Comparison of ENCODE assay signal across 10 mouse cellular contexts in genomic region chr10:59289062-59289461, GRCm38 (mm10). TPM values are rescaled to one million over a fixed set of nuclear protein-coding genes. Genes with fewer than 3 reads are reported as not detected.
A peak's percentile ranks its signal among the peaks of the same experiment; 100 is the strongest.
DNase-seq lines count a peak whose midpoint lies in the region; ATAC-seq and TF ChIP-seq lines count a peak whose summit lies in the region.
"Had no signal": no experiment of that assay in that cellular context is flagged by ENCODE, and none has a peak within 500 bp of the region (broad histone marks: within the 10 kb centered on the region; RNA-seq: fewer than 3 reads in every experiment).

No protein-coding gene starts in this region.

- in situ Hi-C loops in ES-E14 (cut with MboI; ENCODE audit: low sequenced_read_pairs in 2 of 2, unreplicated experiment in 2 of 2) = loop anchor here in 1 of 2 experiments (25.0 kb wide), 1 partner anchor 477 kb away; the partner anchor contains the start of gene Sh3rf3

- DNase-seq in heart, postnatal 0 days (ENCODE audit: low spot score) = no peak
- DNase-seq in heart, adult 11 months = no peak
- peak; percentile 46 for DNase-seq in lung, embryonic 14.5 days
- no peak for DNase-seq in lung, postnatal 25 days (ENCODE audit: low spot score)
- DNase-seq in ES-E14 (ENCODE audit: low read depth, low spot score) = peak; percentile 38
- DNase-seq in liver, postnatal 0 days = no peak
- DNase-seq in hindbrain, embryonic 14.5 days (ENCODE audit: low spot score) = no peak
- no peak for DNase-seq in layer of hippocampus, adult 9-10 months (ENCODE audit: low spot score)
- DNase-seq: heart, postnatal 36 days had no signal

- H3K27me3 ChIP-seq in heart, postnatal 0 days (ENCODE audit: control insufficient read depth, insufficient read depth, low read length) = no peaks in the 10 kb centered on the region
- no peaks in the 10 kb centered on the region for H3K27me3 ChIP-seq in lung, embryonic 14.5 days (ENCODE audit: insufficient read depth, low read length)
- H3K27me3 ChIP-seq in liver, postnatal 0 days (ENCODE audit: insufficient read depth, low read length) = no peaks in the 10 kb centered on the region
- H3K27me3 ChIP-seq in hindbrain, embryonic 14.5 days (ENCODE audit: control insufficient read depth, insufficient read depth, low read length) = no peaks in the 10 kb centered on the region
- H3K27me3 ChIP-seq: embryonic facial prominence, embryonic 12.5 days had no signal

- TF ChIP-seq EP300 in heart, postnatal 0 days (IDR thresholded peaks at IDR 0.05; ENCODE audit: low read depth) = no peak
- TF ChIP-seq EP300 in liver, postnatal 0 days (IDR thresholded peaks at IDR 0.05; ENCODE audit: low read depth) = no peak

- no peaks in the 10 kb centered on the region for H3K36me3 ChIP-seq in heart, postnatal 0 days (replicated peaks; ENCODE audit: control insufficient read depth, insufficient read depth, low read length)
- H3K36me3 ChIP-seq in lung, embryonic 14.5 days (ENCODE audit: insufficient read depth) = no peaks in the 10 kb centered on the region
- no peaks in the 10 kb centered on the region for H3K36me3 ChIP-seq in ES-E14 (ENCODE audit: control insufficient read depth, insufficient read depth, low read length, poor library complexity, severe bottlenecking)
- H3K36me3 ChIP-seq in liver, postnatal 0 days (replicated peaks; ENCODE audit: insufficient read depth, low read length) = no peaks in the 10 kb centered on the region
- no peaks in the 10 kb centered on the region for H3K36me3 ChIP-seq in hindbrain, embryonic 14.5 days (replicated peaks; ENCODE audit: control insufficient read depth, insufficient read depth)
- H3K36me3 ChIP-seq: embryonic facial prominence, embryonic 12.5 days had no signal

- peak; percentile 26; the same call in 1 of the 2 replicates for TF ChIP-seq CTCF in heart, postnatal 0 days (IDR thresholded peaks at IDR 0.05; ENCODE audit: low read depth)
- peak; percentile 68 for TF ChIP-seq CTCF in lung, embryonic 14.5 days (IDR thresholded peaks at IDR 0.05; ENCODE audit: low read depth)
- TF ChIP-seq CTCF in liver, postnatal 0 days (IDR thresholded peaks at IDR 0.05; ENCODE audit: low read depth) = peak; percentile 74

- no peak overlapping the region for H3K4me3 ChIP-seq in heart, postnatal 0 days (ENCODE audit: low read depth, low read length)
- H3K4me3 ChIP-seq in lung, embryonic 14.5 days (ENCODE audit: low read depth, low read length) = no peak overlapping the region
- H3K4me3 ChIP-seq in ES-E14 (ENCODE audit: insufficient read depth in 1 of 2, low read depth in 1 of 2, low read length in 2 of 2, poor library complexity in 1 of 2, severe bottlenecking in 1 of 2) = no peak overlapping the region
- H3K4me3 ChIP-seq in liver, postnatal 0 days (ENCODE audit: low read depth, low read length) = no peak overlapping the region
- H3K4me3 ChIP-seq in hindbrain, embryonic 14.5 days (replicated peaks; ENCODE audit: low read length) = no peak overlapping the region
- H3K4me3 ChIP-seq: embryonic facial prominence, embryonic 12.5 days had no signal

- H3K9me3 ChIP-seq in heart, postnatal 0 days (replicated peaks; ENCODE audit: control insufficient read depth, low read length) = no peaks in the 10 kb centered on the region
- H3K9me3 ChIP-seq in lung, embryonic 14.5 days (ENCODE audit: low read depth, low read length) = no peaks in the 10 kb centered on the region
- no peaks in the 10 kb centered on the region for H3K9me3 ChIP-seq in ES-E14 (ENCODE audit: control insufficient read depth, insufficient read depth, low read depth, low read length)
- H3K9me3 ChIP-seq in liver, postnatal 0 days (ENCODE audit: low read length) = no peaks in the 10 kb centered on the region
- no peaks in the 10 kb centered on the region for H3K9me3 ChIP-seq in hindbrain, embryonic 14.5 days (ENCODE audit: control insufficient read depth, low read length)
- H3K9me3 ChIP-seq: embryonic facial prominence, embryonic 12.5 days had no signal

- H3K27ac ChIP-seq in heart, postnatal 0 days (ENCODE audit: low read depth) = no peak overlapping the region
- no peak overlapping the region for H3K27ac ChIP-seq in lung, embryonic 14.5 days (ENCODE audit: low read depth)
- H3K27ac ChIP-seq in ES-E14 (ENCODE audit: insufficient read depth, low read depth, low read length, poor library complexity, severe bottlenecking) = no peak overlapping the region
- H3K27ac ChIP-seq in liver, postnatal 0 days (ENCODE audit: low read depth) = no peak overlapping the region
- H3K27ac ChIP-seq in hindbrain, embryonic 14.5 days = no peak overlapping the region
- H3K27ac ChIP-seq: embryonic facial prominence, embryonic 12.5 days had no signal

- no peak overlapping the region for H3K9ac ChIP-seq in heart, postnatal 0 days (replicated peaks; ENCODE audit: low read depth, low read length)
- no peak overlapping the region for H3K9ac ChIP-seq in lung, embryonic 14.5 days
- no peak overlapping the region for H3K9ac ChIP-seq in ES-E14 (ENCODE audit: insufficient read depth, low read depth, low read length, poor library complexity, severe bottlenecking)
- H3K9ac ChIP-seq in liver, postnatal 0 days (replicated peaks) = no peak overlapping the region
- no peak overlapping the region for H3K9ac ChIP-seq in hindbrain, embryonic 14.5 days
- H3K9ac ChIP-seq: embryonic facial prominence, embryonic 12.5 days had no signal

- H3K4me2 ChIP-seq in heart, postnatal 0 days (ENCODE audit: low read depth, low read length) = no peak overlapping the region
- H3K4me2 ChIP-seq in lung, embryonic 14.5 days = no peak overlapping the region
- no peak overlapping the region for H3K4me2 ChIP-seq in liver, postnatal 0 days (ENCODE audit: low read depth, low read length)
- no peak overlapping the region for H3K4me2 ChIP-seq in hindbrain, embryonic 14.5 days (replicated peaks)
- H3K4me2 ChIP-seq: embryonic facial prominence, embryonic 12.5 days had no signal

- H3K4me1 ChIP-seq in heart, postnatal 0 days (ENCODE audit: control insufficient read depth, insufficient read depth) = no peaks in the 10 kb centered on the region
- 0 out of 2 replicates have a peak, but pooled peaks cover 3% of the 10 kb centered on the region for H3K4me1 ChIP-seq in lung, embryonic 14.5 days (ENCODE audit: insufficient read depth)
- peaks cover 0 to 2% of the 10 kb centered on the region in 2 experiments; a peak in 1 of 4 replicates for H3K4me1 ChIP-seq in ES-E14 (ENCODE audit: control insufficient read depth in 2 of 2, insufficient read depth in 2 of 2, low read length in 2 of 2, poor library complexity in 1 of 2)
- no peaks in the 10 kb centered on the region for H3K4me1 ChIP-seq in liver, postnatal 0 days (ENCODE audit: insufficient read depth)
- no peaks in the 10 kb centered on the region for H3K4me1 ChIP-seq in hindbrain, embryonic 14.5 days (replicated peaks; ENCODE audit: control insufficient read depth, insufficient read depth, low read length)
- H3K4me1 ChIP-seq: embryonic facial prominence, embryonic 12.5 days had no signal

- 51% methylated on average over 8 of the region's 8 CpGs for WGBS in heart, postnatal 0 days
- WGBS in lung, embryonic 14.5 days = 46% methylated on average over 8 of the region's 8 CpGs
- WGBS in liver, postnatal 0 days (ENCODE audit: insufficient replicate concordance) = 61% methylated on average over 8 of the region's 8 CpGs
- WGBS in hindbrain, embryonic 14.5 days = 59% methylated on average over 8 of the region's 8 CpGs

- no peak for ATAC-seq in heart, postnatal 0 days (ENCODE audit: insufficient read depth, low read depth)
- ATAC-seq in lung, embryonic 14.5 days (ENCODE audit: insufficient read depth) = no peak
- no peak for ATAC-seq in liver, postnatal 0 days
- ATAC-seq in hindbrain, embryonic 14.5 days (ENCODE audit: low FRiP score) = no peak

TF ChIP-seq in ES-E14, 5 proteins besides CTCF, POLR2A, EP300 and RAD21:
- TF ChIP-seq ZC3H11A (IDR thresholded peaks at IDR 0.05; ENCODE audit: borderline replicate concordance, low read depth, low read length) = peak; percentile 11; the same call in 1 of the 2 replicates
- no peak for TF ChIP-seq ZNF384 (IDR thresholded peaks at IDR 0.05; ENCODE audit: low read depth, low read length)

RNA-seq across cellular contexts. Expression of gene P4ha1, which starts 34.0 kb away (rescaled TPM):
- 26.0 and 28.4 TPM in 2 replicates for total RNA-seq in heart, postnatal 0 days (2014; rRNA removed; ENCODE audit: low replicate concordance)
- polyA plus RNA-seq in heart, postnatal 0 days (2015; fragmentation: Nextera tagmentation; extraction: Ambion mirVana) = 13.8 and 18.7 TPM in 2 replicates
- 53.9 and 57.3 TPM in 2 replicates for polyA plus RNA-seq in lung, embryonic 14.5 days (2014; fragmentation: Nextera tagmentation; extraction: Ambion mirVana)
- total RNA-seq in ES-E14 (2012; rRNA removed) = 73.4 and 104 TPM in 2 replicates
- polyA plus RNA-seq in liver, postnatal 0 days (2015; fragmentation: Nextera tagmentation; extraction: Ambion mirVana) = 5.3 and 6.4 TPM in 2 replicates
- 24.9 and 28.0 TPM in 2 replicates for polyA plus RNA-seq in hindbrain, embryonic 14.5 days (2014; fragmentation: Nextera tagmentation; extraction: Ambion mirVana)

Comparison
In these comparisons a context has a peak if more than half of its experiments do, and no peak if none do; other contexts are left out.
1. DNase-seq: peak in lung, embryonic 14.5 days (single experiment) and ES-E14 (single experiment); none in heart, postnatal 0 days (single experiment), heart, adult 11 months (single experiment), lung, postnatal 25 days (single experiment), liver, postnatal 0 days (single experiment), hindbrain, embryonic 14.5 days (single experiment) and layer of hippocampus, adult 9-10 months (single experiment).
2. Peak in every context shown above with its lines, with median percentiles within 50 percentile points of each other: CTCF ChIP-seq.